Mouse (Mus musculus) forebrain, embryonic 11.5 days (tissue): ENCODE measurements around the gene Cdkal1. TPM values are rescaled to one million over a fixed set of nuclear protein-coding genes. Genes with fewer than 3 reads are reported as not detected.

Experiments used
- ATAC-seq: fragments of 200-750 bp; cut with Nextera tagmentation; replicated peaks from 2 replicates; pipeline ENCODE4 v1.8.0; 2017; ENCODE audit warnings: moderate TSS enrichment; ENCODE audit not compliant: low FRiP score
- DNase-seq: peaks from one replicate; pipeline ENCODE4 v3.0.0-alpha.2; 2017; ENCODE audit warnings: low spot score
- H3K27ac ChIP-seq: fragments of 300-500 bp; sonication (generic); 2 replicates; pipeline ENCODE4 v1.5.1; 2014; ENCODE audit warnings: low read depth, low read length
- H3K27me3 ChIP-seq: fragments of 300-500 bp; sonication (generic); 2 replicates; pipeline ENCODE4 v1.6.1; 2014; ENCODE audit warnings: mild to moderate bottlenecking, low read length, mixed read lengths; ENCODE audit not compliant: control insufficient read depth, insufficient read depth
- H3K36me3 ChIP-seq: fragments of 300-500 bp; sonication (generic); 2 replicates; pipeline ENCODE4 v1.6.1; 2014; ENCODE audit warnings: mild to moderate bottlenecking, low read length, moderate library complexity, mixed read lengths; ENCODE audit not compliant: control insufficient read depth, insufficient read depth
- H3K4me1 ChIP-seq: fragments of 300-500 bp; sonication (generic); replicated peaks from 2 replicates; pipeline ENCODE4 v1.6.1; 2014; ENCODE audit warnings: low read length, mixed read lengths; ENCODE audit not compliant: control insufficient read depth, insufficient read depth
- H3K4me2 ChIP-seq: fragments of 300-500 bp; sonication (generic); 2 replicates; pipeline ENCODE4 v1.6.1; 2014; ENCODE audit warnings: low read depth, mild to moderate bottlenecking, low read length, moderate library complexity, mixed read lengths; ENCODE audit not compliant: severe bottlenecking
- H3K4me3 ChIP-seq: fragments of 300-500 bp; sonication (generic); 2 replicates; pipeline ENCODE4 v1.5.1; 2014; ENCODE audit warnings: low read depth, low read length
- H3K9ac ChIP-seq: fragments of 300-500 bp; sonication (generic); 2 replicates; pipeline ENCODE4 v1.6.1; 2014; ENCODE audit warnings: low read length
- H3K9me3 ChIP-seq: fragments of 300-500 bp; sonication (generic); 2 replicates; pipeline ENCODE4 v1.6.1; 2016; ENCODE audit warnings: low read length, mixed read lengths; ENCODE audit not compliant: control insufficient read depth
- WGBS: fragments of 180-500 bp; shearing (Covaris S2); extraction: QIAGEN DNeasy Blood & Tissue Kit; methylation state at CpG from one replicate; pipeline ENCODE4 v1.1.7; 2014; 5-methylcytosine and 5-hydroxymethylcytosine counted together
- polyA plus RNA-seq: library from polyadenylated mRNA; unstranded; fragments of >200 nt; fragmentation: Nextera tagmentation; extraction: Ambion mirVana; gene quantifications from 2 replicates; pipeline ENCODE4 v1.2.1, GENCODE M21; 2014

Gene Cdkal1
- polyA plus RNA-seq, 1 experiment from 2014 or later: 38.9 TPM

- DNase-seq (no peak), ATAC-seq (no peak)
- Histone ChIP-seq H3K9ac (no peak overlapping the region), H3K4me1 (no peaks in the 10 kb centered on the region), H3K4me3 (no peak overlapping the region), H3K9me3 (no peaks in the 10 kb centered on the region), H3K4me2 (no peak overlapping the region), H3K27me3 (no peaks in the 10 kb centered on the region), H3K27ac (no peak overlapping the region), H3K36me3 (no peaks in the 10 kb centered on the region)
- WGBS: 84% methylated on average over 2 of the region's 2 CpGs
Measured at GRCm38 (mm10) chr13:29437067-29437466, 418.4 kb downstream of the Cdkal1 start.

GRCm38 (mm10) chr13:29434726-29435125, 420.7 kb downstream of the Cdkal1 start:
- no peak overlapping the region for H3K9ac ChIP-seq
- H3K27me3 ChIP-seq: no peaks in the 10 kb centered on the region
- no peaks in the 10 kb centered on the region for H3K36me3 ChIP-seq
- no peak overlapping the region for H3K4me3 ChIP-seq
- WGBS: 76% methylated on average over 4 of the region's 4 CpGs
- no peak for ATAC-seq
- no peak for DNase-seq
- H3K4me2 ChIP-seq: no peak overlapping the region
- H3K4me1 ChIP-seq: no peaks in the 10 kb centered on the region
- no peak overlapping the region for H3K27ac ChIP-seq
- H3K9me3 ChIP-seq: no peaks in the 10 kb centered on the region

GRCm38 (mm10) chr13:29430919-29431318, 424.6 kb downstream of the Cdkal1 start:
- Histone ChIP-seq H3K9me3 (no peaks in the 10 kb centered on the region), H3K36me3 (no peaks in the 10 kb centered on the region), H3K4me3 (no peak overlapping the region), H3K9ac (no peak overlapping the region), H3K4me1 (no peaks in the 10 kb centered on the region), H3K4me2 (no peak overlapping the region), H3K27ac (no peak overlapping the region), H3K27me3 (no peaks in the 10 kb centered on the region)
- ATAC-seq: no peak
- 52% methylated on average over 4 of the region's 4 CpGs for WGBS
- DNase-seq: no peak

- WGBS: 71% methylated on average over 4 of the region's 4 CpGs
- Histone ChIP-seq H3K27ac (no peak overlapping the region), H3K27me3 (no peaks in the 10 kb centered on the region), H3K4me3 (no peak overlapping the region), H3K9ac (no peak overlapping the region), H3K4me1 (no peaks in the 10 kb centered on the region), H3K36me3 (no peaks in the 10 kb centered on the region), H3K9me3 (no peaks in the 10 kb centered on the region), H3K4me2 (no peak overlapping the region)
- ATAC-seq: no peak
- no peak for DNase-seq
Measured at GRCm38 (mm10) chr13:29429877-29430276, 425.6 kb downstream of the Cdkal1 start.

GRCm38 (mm10) chr13:29429196-29429595, 426.3 kb downstream of the Cdkal1 start:
- 91% methylated on average over 6 of the region's 6 CpGs for WGBS

GRCm38 (mm10) chr13:29416450-29417136, 438.9 kb downstream of the Cdkal1 start:
- Histone ChIP-seq H3K36me3 (no peaks in the 10 kb centered on the region), H3K4me2 (no peak overlapping the region), H3K4me1 (peaks cover 6% of the 10 kb centered on the region), H3K27ac (peak overlapping the region; percentile 75; the same call in 1 of the 2 replicates), H3K9me3 (no peaks in the 10 kb centered on the region), H3K9ac (no peak overlapping the region), H3K27me3 (no peaks in the 10 kb centered on the region), H3K4me3 (no peak overlapping the region)
- whole genome bisulfite sequencing: 32% methylated on average over 8 of the region's 8 CpGs
- no peak for DNase-seq
- ATAC-seq: peak; percentile 84

More at GRCm38 (mm10) chr13:29429196-29429595, 426.3 kb downstream of the Cdkal1 start:
- DNase-seq (no peak), ATAC-seq (no peak)
- Histone ChIP-seq H3K36me3 (no peaks in the 10 kb centered on the region), H3K9ac (no peak overlapping the region), H3K4me1 (no peaks in the 10 kb centered on the region), H3K27ac (no peak overlapping the region), H3K4me2 (no peak overlapping the region), H3K9me3 (no peaks in the 10 kb centered on the region), H3K27me3 (no peaks in the 10 kb centered on the region), H3K4me3 (no peak overlapping the region)

- ATAC-seq (peak; percentile 77), DNase-seq (no peak)
- peaks cover 6% of the 10 kb centered on the region for H3K4me1 ChIP-seq
- no peaks in the 10 kb centered on the region for H3K9me3 ChIP-seq
- H3K36me3 ChIP-seq: no peaks in the 10 kb centered on the region
- peak overlapping the region; percentile 75 for H3K27ac ChIP-seq
- 29% methylated on average over 2 of the region's 2 CpGs for WGBS
- no peaks in the 10 kb centered on the region for H3K27me3 ChIP-seq
- H3K4me3 ChIP-seq: no peak overlapping the region
- H3K4me2 ChIP-seq: no peak overlapping the region
- no peak overlapping the region for H3K9ac ChIP-seq
Measured at GRCm38 (mm10) chr13:29415967-29416366, 439.5 kb downstream of the Cdkal1 start.

- Histone ChIP-seq H3K4me1 (peaks cover 6% of the 10 kb centered on the region), H3K9me3 (no peaks in the 10 kb centered on the region), H3K36me3 (no peaks in the 10 kb centered on the region), H3K27me3 (no peaks in the 10 kb centered on the region), H3K4me3 (no peak overlapping the region), H3K4me2 (no peak overlapping the region), H3K27ac (no peak overlapping the region), H3K9ac (no peak overlapping the region)
- WGBS: 79% methylated on average over 6 of the region's 6 CpGs
- ATAC-seq: no peak
- no peak for DNase-seq
Measured at GRCm38 (mm10) chr13:29414878-29415277, 440.6 kb downstream of the Cdkal1 start.

- no peaks in the 10 kb centered on the region for H3K36me3 ChIP-seq
- H3K27me3 ChIP-seq: no peaks in the 10 kb centered on the region
- no peak overlapping the region for H3K4me2 ChIP-seq
- WGBS: 54% methylated on average over 3 of the region's 3 CpGs
- H3K4me3 ChIP-seq: no peak overlapping the region
- ATAC-seq (no peak), DNase-seq (no peak)
- no peaks in the 10 kb centered on the region for H3K9me3 ChIP-seq
- H3K27ac ChIP-seq: no peak overlapping the region
- H3K9ac ChIP-seq: no peak overlapping the region
- peaks cover 6% of the 10 kb centered on the region for H3K4me1 ChIP-seq
Measured at GRCm38 (mm10) chr13:29414470-29414869, 441.0 kb downstream of the Cdkal1 start.
